Mouse (Mus musculus): ENCODE results near the gene Ascl5.

GRCm38 (mm10) chr1:136017907-136018313, 32.7 kb upstream of the Ascl5 start:
- no peak for TF ChIP-seq CTCF (IDR thresholded peaks at IDR 0.05; ENCODE audit: control insufficient read depth, insufficient read depth, low read length)
- TF ChIP-seq POLR2A (IDR thresholded peaks at IDR 0.05; ENCODE audit: borderline replicate concordance, control insufficient read depth, low read depth, low read length): peak; percentile 44; the same call in 1 of the 2 replicates
